Mouse (Mus musculus) liver, postnatal 0 days (tissue): ENCODE results near the gene Shq1. TPM values are rescaled to one million over a fixed set of nuclear protein-coding genes. Genes with fewer than 3 reads are reported as not detected.

Experiments used
- ATAC-seq: fragments of 200-750 bp; cut with Nextera tagmentation; 2 replicates; pipeline ENCODE4 v1.8.0; 2017; ENCODE audit warnings: mild to moderate bottlenecking, moderate library complexity
- DNase-seq: peaks from one replicate; pipeline ENCODE4 v3.0.0-alpha.2; 2016
- H3K27ac ChIP-seq: fragments of 300-500 bp; sonication (generic); 2 replicates; pipeline ENCODE4 v1.5.1; 2014; ENCODE audit warnings: antibody characterized with exemption, moderate library complexity, mild to moderate bottlenecking, low read depth
- H3K27me3 ChIP-seq: fragments of 300-500 bp; sonication (generic); 2 replicates; pipeline ENCODE4 v1.6.1; 2014; ENCODE audit warnings: low read length, control low read depth, mixed read lengths; ENCODE audit not compliant: insufficient read depth
- H3K36me3 ChIP-seq: fragments of 300-500 bp; sonication (generic); replicated peaks from 2 replicates; pipeline ENCODE4 v1.6.1; 2014; ENCODE audit warnings: mild to moderate bottlenecking, control low read depth, low read length, moderate library complexity, mixed read lengths; ENCODE audit not compliant: insufficient read depth
- H3K4me1 ChIP-seq: fragments of 300-500 bp; sonication (generic); 2 replicates; pipeline ENCODE4 v1.6.1; 2014; ENCODE audit warnings: antibody characterized with exemption, mild to moderate bottlenecking, control low read depth; ENCODE audit not compliant: insufficient read depth
- H3K4me2 ChIP-seq: fragments of 300-500 bp; sonication (generic); 2 replicates; pipeline ENCODE4 v1.6.1; 2014; ENCODE audit warnings: low read depth, mild to moderate bottlenecking, low read length, moderate library complexity, mixed read lengths
- H3K4me3 ChIP-seq: fragments of 300-500 bp; sonication (generic); 2 replicates; pipeline ENCODE4 v1.5.1; 2014; ENCODE audit warnings: low read depth, low read length
- H3K9ac ChIP-seq: fragments of 300-500 bp; sonication (generic); replicated peaks from 2 replicates; pipeline ENCODE4 v1.6.1; 2014; ENCODE audit warnings: mild to moderate bottlenecking, moderate library complexity
- H3K9me3 ChIP-seq: fragments of 300-500 bp; sonication (generic); 2 replicates; pipeline ENCODE4 v1.6.1; 2016; ENCODE audit warnings: mild to moderate bottlenecking, control low read depth, low read length, mixed read lengths
- CTCF ChIP-seq: sonication (generic); IDR thresholded peaks from 2 replicates; pipeline ENCODE4 v1.5.1; 2016; ENCODE audit warnings: antibody characterized with exemption, low read depth
- EP300 ChIP-seq: IDR thresholded peaks from 2 replicates; pipeline ENCODE4 v1.6.1; 2016; ENCODE audit warnings: antibody characterized with exemption, low read depth, mild to moderate bottlenecking
- WGBS: fragments of 180-500 bp; shearing (Covaris S2); extraction: QIAGEN DNeasy Blood & Tissue Kit; methylation state at CpG from one replicate; pipeline ENCODE4 v1.1.7; 2014; ENCODE audit not compliant: insufficient replicate concordance; 5-methylcytosine and 5-hydroxymethylcytosine counted together
- polyA plus RNA-seq: library from polyadenylated mRNA; unstranded; fragments of >200 nt; fragmentation: Nextera tagmentation; extraction: Ambion mirVana; gene quantifications from 2 replicates; pipeline ENCODE4 v1.2.1, GENCODE M21; 2015

Gene Shq1
- polyA plus RNA-seq, 1 experiment from 2014 or later: 6.4 TPM

DNA sequence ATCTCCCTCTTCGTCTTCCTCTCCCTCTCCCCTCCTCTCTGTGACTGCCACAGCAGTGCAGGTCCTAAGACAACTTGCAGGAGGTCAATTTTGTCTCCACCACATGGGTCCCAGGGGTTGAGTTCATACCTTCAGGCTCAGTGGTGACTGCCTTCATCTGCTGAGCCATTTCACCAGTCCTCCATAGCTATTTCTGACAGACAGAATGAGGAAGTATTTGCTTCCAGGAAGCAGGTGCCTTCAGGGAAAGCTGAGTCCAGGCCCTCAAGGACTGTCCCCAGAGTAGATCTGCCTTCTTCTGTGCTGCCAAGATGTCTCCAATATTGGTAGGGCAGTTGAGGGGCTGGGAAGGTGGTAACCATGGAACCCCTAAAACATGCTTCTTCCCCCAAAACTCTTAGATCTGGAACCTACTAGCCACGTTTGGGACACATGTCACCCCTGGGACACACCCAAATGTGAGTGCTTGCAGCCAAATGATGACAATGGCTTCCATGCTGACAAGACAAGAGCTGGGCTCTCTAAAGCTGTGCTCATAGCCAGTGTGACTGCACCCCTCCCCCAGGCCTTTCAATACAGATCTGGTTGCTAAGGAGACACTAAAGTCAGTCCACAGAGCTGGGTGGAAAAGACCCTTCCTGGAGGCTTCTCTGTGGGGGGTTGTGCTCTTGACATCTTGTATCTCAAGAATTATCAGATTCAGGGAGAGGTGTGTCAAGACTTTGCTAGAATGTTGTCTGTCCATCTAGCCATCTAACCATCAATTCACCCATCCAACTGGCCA lies 149.2 kb downstream of the Shq1 start:
- TF ChIP-seq EP300: no peak
- no peak for TF ChIP-seq CTCF
- ATAC-seq: no peak
- Histone ChIP-seq H3K4me1 (peaks cover 7% of the 10 kb centered on the region), H3K36me3 (no peaks in the 10 kb centered on the region), H3K9me3 (no peaks in the 10 kb centered on the region), H3K27me3 (no peaks in the 10 kb centered on the region; the same call in 1 of the 2 replicates), H3K4me3 (no peak overlapping the region), H3K9ac (no peak overlapping the region), H3K4me2 (no peak overlapping the region), H3K27ac (no peak overlapping the region)
- no peak for DNase-seq
- 45% methylated on average over 2 of the region's 2 CpGs for WGBS

DNA sequence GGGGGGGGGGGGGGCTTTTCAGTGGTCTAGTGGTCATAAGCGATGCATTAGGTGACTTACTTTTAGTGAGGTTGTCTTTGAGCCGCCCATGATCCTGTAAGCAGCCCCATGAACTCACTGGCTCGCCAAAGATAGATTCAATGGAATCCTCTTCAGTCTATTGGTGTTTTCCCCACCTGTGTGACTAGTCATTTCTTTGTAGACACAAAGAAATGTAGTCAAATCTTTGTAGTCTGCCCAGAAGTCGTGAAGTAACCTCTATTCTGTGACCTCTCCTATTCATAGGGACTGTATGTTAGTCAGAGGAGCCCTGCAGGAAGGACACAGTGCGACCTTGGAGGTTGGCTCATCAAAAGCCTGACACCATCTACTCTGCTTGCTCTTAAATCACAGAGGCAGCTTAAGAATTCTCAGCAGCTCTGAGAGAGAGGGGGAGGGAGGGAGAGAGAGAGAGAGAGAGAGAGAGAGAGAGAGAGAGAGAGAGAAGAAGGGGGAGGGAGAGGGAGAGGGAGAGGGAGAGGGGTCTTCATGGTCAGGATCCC lies 150.3 kb downstream of the Shq1 start:
- DNase-seq (no peak), ATAC-seq (no peak)
- Histone ChIP-seq H3K9ac (no peak overlapping the region), H3K27me3 (no peaks in the 10 kb centered on the region; the same call in 1 of the 2 replicates), H3K9me3 (no peaks in the 10 kb centered on the region), H3K4me3 (no peak overlapping the region), H3K27ac (no peak overlapping the region), H3K4me1 (peaks cover under 1% of the 10 kb centered on the region; the same call in 1 of the 2 replicates), H3K4me2 (no peak overlapping the region), H3K36me3 (no peaks in the 10 kb centered on the region)
- no peak for TF ChIP-seq EP300
- TF ChIP-seq CTCF: no peak
- WGBS: 67% methylated on average over 5 of the region's 5 CpGs

DNA sequence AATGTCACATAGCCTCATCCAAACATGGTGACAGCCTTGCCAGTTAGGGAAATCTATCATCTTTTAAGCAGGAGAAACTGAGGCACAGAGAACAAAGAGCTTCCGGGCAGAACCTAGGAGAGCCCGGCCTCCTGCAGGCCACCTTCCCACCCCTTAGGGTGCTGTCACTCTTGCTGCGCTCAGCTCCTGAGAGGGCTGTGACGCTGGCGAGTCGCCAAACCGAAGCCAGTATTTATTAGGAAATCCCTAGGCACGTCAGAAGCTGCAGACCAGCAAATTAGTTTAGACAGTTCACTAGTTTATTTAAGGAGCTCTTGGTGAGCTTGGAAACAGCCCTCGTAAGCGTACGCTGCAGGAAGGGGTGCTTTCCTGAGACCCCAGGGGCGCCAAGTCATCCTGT lies 151.1 kb downstream of the Shq1 start:
- DNase-seq (peak; percentile 36), ATAC-seq (no peak)
- no peaks in the 10 kb centered on the region for H3K9me3 ChIP-seq
- H3K27me3 ChIP-seq: no peaks in the 10 kb centered on the region; the same call in 1 of the 2 replicates
- no peak overlapping the region for H3K27ac ChIP-seq
- no peak overlapping the region for H3K4me2 ChIP-seq
- no peak overlapping the region for H3K9ac ChIP-seq
- no peaks in the 10 kb centered on the region for H3K4me1 ChIP-seq
- WGBS: 67% methylated on average over 12 of the region's 12 CpGs
- no peak for TF ChIP-seq EP300
- TF ChIP-seq CTCF: no peak
- no peak overlapping the region for H3K4me3 ChIP-seq
- no peaks in the 10 kb centered on the region for H3K36me3 ChIP-seq

Other genes with a start within 250 kb of the Shq1 start
- gene Gxylt2, start 33.6 kb upstream of the Shq1 start, polyA plus RNA-seq: 0.01 and 0.06 TPM in 2 replicates
- gene Ppp4r2, start 162.5 kb upstream of the Shq1 start, polyA plus RNA-seq: 4.9 and 5.6 TPM in 2 replicates